Mouse (Mus musculus): ENCODE measurements at regions not wholly inside any gene's neighbourhood (a gene's known extent, or its start where the extent isn't known, plus 50 kb on each side); places are given as distances from the start of the nearest gene placed in this dataset.

DNA sequence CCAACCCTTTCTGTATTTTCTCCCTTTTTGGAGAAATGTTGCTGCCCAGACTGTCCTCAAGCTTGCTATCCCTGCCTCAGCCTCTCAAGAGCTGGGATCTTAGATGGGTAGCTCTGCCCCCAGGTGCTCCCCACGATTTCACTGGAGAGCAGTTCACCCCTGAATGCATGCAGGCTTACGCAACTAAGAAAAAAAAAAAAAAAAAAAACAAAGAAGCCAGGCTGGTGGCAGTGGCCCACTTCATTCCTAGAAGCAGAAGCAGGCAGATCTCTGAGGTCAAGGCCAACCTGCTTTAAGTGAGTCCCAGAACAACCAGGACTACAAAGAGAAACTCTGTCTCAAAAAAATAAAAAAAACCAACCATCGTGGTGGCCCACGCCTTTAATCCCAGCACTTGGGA lies 51.2 kb upstream of the Fbxo11 start:
- no peak for DNase-seq

DNA sequence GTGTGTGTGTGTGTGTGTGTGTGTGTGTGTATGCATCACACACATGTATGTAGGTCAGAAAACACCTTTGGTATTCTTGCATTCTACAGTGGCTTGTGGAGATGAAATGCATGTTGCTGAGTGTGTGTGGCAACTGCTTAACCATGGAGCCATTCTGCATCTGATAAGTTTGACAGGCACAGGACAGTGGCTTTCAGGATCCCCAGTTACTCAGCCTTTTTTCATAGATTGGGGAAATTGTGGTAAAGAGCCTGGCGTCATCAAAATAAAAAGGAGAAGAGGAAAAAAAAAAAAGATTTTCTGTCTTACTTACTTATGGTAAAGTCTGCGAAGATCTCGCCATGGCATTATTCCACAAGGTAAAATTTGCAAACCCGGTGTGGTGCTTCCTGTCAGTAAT lies 53.6 kb upstream of the Fbxo11 start:
- DNase-seq = no peak

DNA sequence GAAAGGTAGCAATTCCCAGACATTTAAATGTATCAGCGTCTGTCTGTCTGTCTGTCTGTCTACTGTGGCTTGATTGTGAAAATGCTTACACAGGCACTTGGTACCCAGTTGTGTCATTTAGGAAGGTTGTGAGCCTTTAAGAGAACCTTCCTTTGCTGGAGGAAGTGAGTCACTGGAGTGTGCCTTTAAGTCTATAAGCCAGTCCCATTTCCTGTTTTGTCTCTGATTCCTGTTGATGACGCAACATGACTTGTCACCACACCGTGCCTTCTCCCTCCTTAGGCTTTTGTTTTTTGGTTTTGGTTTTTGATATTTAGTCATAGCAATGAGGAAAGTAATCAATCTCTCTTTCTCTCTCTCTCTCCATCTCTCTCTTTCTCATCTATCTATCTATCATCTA lies 58.6 kb upstream of the Fbxo11 start:
- no peak for DNase-seq

DNA sequence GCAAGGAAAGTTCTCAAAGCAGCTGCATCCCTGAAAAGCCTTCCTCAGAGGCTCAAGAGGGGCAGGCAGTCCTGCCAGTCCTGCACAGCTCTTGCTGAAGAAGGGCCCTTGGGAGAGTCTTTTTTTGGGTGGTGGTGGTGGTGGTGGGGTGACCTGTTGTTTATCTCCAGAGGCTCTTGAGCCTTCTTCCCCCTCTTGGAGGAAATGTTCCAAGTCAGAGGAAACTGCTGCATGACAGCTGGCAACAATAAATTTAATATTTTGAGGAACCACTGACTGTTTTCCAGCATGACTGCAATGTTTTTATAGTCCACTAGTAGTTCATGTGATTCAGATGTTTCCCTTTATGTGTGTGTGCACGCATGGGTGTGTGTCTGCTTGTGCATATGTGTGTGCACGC lies 62.0 kb upstream of the Fbxo11 start:
- DNase-seq = no peak

DNA sequence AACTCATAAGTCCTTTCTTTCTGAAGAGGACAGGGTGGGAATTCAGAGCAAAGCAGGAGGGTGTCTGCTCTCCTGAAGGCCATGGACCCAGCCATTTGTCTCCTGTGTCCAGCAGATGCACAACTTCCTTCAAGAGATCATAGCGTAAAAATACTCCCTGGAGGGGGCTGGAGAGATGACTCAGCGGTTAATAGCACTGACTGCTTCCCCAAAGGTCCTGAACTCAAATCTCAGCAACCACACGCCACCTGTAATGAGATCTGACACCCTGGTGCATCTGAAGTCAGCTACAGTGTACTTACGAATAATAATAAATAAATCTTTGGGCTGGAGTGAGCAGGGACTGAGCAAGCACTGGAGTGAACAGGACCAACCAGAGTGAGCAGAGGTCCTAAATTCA lies 66.2 kb upstream of the Fbxo11 start:
- no peak for DNase-seq

DNA sequence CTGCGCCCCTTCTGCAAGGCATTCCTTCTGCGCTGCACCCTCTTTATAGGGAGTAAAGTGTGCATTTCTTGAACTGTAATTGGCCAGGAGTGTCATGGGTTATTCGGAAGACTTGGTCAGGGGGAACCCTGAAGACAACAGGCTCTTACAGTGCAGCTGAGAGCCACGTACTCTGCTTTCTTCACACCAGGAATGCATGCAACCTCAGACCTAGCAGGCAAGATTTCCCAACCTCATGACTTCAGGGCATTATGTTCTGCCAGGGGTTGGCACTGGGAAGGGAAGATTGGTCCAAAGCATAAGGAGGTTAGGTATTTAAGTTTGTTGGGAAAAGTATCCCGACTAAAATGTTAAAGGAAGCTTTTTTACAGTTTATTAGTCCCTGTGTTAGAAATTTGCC lies 66.9 kb upstream of the Fbxo11 start:
- DNase-seq = no peak

DNA sequence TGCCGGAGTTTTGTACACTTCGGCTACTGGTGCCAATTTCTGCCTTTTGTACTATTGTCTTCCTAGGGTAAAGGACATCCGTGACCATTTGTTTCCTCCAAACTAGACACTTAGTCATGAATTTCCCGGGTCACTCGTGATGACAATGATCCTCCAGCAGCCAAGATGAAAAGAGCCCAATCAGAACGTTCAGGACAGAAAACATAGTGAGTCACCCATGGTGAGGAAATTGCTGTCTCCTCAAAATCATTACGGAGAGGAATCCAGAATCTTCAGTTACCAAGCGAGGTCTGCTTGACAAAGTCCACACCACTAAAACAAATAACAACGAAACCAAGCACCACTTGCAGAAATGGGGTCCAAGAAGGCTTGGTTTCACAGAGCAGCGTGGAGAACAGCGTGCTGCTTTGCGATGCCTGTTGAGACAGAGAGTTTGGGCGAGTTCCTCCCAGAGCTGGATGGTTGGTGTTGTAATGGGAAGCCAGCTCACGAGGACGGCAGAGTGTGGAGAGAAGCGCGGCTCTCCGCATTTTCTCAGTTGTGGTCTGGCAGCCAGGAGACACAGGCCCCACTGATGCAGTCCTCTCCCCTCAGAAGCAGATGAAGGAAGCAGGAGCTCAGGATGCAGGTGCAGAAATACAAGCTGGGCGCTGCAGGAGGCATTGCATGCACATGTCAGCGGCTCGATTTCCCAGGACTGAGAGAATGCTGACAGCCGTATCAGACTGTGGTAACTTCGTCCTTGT lies 67.7 kb upstream of the Fbxo11 start:
- DNase-seq = no peak

DNA sequence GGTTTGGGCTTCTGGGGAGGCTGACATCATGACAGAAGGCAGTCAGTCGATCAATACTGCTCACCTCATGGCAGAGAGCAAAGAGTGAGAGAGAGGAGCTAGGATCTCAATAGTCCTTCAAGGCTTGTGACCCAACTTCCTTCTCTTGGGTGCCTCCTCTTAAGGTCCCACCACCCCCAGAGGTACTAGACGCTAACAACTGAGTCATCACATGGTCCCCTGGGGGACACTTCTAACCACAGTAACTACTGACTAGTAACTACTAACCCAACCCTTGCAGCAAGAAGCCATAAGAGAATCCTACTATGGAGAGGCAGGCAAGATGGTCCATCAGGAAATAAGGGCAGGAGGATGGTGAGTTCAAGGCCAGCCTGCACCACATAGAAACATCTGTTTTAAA lies 69.5 kb upstream of the Fbxo11 start:
- DNase-seq = no peak

DNA sequence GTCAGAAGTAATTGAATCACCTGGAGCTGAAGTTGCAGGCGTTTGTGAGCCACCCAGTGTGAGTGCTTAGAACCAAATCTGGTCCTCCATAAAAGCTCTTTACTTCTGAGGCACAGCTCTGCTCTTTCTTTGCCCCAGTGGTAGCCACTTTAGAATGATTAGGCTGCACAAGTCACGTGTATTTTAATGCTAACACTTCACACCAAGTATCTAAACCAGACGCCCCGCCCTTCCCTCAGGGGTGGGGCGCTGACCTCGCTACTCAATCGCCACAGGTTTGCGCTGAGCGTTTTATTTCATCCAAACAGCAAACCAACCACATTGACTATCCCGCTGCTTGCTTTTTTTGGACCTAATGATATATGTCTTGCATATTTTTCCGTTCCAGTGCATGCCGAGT lies 76.4 kb upstream of the Fbxo11 start:
- DNase-seq = no peak

DNA sequence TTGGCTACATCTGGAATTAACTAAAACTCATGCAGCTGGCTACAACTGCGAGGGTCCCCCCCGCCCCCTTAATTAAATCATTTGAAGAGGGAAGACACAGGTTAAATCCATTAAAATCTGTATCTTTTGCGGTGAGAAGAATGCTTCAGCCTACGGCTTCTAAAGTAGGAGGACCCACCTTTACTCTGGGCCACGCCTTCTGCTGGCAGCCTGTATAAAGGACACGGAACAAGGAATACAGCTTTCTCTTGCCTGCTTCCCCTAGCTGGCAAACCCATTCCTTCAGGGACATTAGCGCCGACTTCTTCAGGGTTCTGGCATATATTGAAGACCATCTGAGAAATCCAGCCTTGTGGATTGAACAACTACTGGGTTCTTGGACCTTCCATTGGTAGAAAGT lies 76.9 kb upstream of the Fbxo11 start:
- no peak for DNase-seq

DNA sequence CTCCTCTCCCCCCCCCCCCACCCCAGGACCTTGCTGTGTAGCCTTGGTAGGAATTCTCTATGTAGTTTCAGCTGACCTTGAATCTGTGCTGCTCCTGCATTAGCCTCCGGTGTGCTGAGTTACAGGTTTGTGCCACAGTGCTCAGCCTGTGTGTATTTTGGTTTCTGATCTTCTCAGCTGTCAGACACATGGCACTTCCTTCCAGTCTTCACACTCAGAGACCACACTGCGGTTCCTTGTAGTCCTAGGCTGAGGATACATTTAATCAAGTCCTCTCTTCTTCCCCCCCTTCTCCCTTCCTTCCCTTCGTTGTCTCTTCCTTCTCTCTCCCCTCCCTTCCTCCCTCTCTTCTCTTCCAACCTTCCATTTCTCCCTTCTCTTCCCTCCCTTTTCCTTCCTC lies 77.7 kb upstream of the Fbxo11 start:
- DNase-seq = no peak

DNA sequence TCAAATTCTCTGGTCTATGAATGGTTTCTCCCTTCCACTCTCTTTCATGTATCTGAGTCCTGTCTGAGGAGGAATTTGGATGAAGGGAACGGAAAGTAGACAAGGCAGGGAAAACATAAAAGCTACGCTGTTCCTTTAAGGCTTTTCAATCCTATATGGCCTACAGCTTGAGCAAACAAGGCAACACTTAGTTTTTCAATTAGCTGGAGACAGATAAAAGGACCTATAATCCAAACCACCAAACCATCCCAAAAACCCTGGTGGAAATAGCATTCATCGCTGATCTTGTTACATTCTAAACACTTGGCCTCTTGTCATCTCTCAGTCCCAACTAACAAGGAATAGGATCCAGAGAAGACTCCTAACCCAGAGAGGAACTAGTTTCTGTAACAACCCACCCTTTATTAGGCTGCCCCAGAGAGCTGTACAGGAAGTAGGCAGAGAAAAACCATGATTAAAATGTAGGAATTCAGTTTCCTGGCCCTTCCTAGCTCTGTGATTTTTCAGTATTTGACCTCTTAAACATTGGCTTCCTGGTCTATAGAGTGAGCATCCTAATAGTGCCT lies 78.4 kb upstream of the Fbxo11 start:
- no peak for DNase-seq

DNA sequence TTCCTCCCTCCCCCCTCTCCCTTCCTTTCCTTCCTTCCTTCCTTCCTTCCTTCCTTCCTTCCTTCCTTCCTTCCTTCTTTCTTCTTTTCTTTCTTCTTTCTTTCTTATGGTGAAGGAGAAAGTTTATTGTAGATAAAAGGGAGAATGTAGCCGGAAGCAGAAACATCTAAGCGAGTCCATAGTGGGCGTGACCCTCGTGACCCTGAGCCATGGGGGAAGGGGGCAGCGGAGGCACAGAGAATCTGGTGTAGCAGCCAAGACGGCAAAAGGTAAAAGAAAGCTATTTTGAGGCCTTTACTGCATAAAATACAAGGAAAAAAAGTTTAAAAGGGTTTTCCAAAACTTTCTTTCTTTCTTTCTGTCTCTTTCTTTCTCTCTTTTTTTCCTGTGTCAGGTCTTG lies 93.5 kb upstream of the Fbxo11 start:
- DNase-seq = no peak

DNA sequence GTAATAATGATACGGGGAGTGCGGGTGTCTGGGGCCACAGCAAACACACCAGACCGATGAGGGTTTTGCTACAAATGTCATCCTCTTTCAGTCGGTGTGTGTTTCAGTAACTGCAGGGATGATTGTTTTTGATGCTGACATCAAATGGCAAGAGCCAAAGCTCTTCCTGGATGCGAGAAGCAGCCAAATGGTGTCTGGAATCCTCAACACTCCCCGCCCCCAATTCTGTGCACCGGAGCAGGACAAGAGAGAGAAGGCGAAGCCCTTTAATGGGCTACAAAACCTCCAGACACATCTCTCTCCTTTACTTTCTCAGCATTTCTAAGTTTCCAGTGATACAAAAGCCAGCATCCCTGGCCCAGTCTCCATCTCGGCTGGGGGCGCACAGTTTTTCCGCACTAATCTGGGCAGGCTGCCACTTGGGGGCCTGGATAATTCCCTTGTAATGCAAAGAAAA lies 94.1 kb upstream of the Fbxo11 start:
- DNase-seq = no peak

DNA sequence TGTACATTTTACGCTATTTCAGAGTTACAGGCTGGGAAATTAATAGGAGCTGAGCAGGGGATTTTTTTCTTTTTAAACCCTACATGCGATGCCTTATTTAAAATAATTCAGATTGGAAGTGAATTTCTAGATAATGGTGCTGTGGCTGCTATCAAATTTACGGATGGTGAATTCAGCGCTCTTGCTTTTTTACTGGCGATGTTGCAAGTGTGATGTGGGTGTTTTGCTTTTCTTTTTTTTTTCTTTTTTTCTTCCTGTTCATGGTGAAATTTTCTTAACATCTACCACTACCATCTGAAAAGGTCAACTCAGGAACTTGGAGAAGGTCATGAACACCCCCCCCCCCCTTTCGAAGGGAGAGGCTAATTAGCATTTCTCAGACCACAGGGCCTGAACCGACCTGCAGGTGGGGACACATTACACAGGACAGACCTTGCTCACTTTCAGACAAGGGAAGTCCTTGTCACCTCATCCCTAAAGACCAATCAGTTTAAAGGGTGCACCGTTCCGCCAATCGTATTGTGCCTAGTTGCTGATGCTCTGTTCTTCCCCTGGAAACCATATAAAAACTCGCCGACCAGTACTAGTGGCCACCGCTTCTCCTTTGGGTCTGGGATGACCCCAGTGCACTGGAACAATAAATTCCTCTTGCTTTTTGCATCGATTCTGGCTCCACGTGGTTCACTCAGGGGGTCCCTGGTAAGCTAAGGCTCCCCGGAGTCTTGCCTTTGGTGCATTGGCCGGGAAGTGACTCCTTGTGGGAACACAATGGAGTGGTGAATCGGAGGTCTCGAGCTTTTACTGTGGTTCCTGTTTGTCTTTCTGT lies 95.0 kb upstream of the Fbxo11 start:
- no peak for DNase-seq

DNA sequence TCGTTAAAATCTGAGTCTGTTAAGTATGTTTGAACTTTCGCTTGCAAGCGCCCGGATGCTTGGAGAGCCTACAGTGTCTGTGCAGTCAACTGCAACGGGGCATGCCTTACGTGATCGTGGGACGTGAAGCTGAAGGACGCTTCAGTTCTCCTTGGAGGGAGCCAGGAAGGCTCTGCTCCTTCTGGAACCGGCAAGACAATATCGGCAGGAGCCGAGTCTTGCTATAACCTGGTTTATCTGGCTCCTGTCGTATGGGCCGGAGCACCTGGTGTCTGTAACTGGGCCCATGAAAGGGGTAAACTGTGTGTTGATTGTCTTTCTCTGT lies 95.5 kb upstream of the Fbxo11 start:
- DNase-seq = no peak

DNA sequence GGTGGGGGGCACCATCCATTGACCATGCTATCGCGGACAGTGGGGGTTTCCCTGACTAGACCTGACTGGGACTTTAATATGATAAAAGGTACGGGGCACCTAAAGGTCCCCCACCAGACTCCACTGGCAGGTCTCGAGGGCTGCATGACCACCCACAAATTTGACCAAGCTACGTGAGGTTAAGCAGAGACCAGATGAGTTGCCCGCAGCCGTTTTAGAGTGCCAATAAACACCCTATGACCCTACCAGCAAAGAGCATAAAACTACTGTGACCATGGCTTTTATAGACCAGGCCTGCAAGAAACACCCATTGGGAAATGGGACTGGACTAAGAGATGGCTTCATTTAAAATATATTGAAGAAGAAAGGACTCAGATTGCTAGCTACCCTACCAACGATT lies 96.7 kb upstream of the Fbxo11 start:
- no peak for DNase-seq

DNA sequence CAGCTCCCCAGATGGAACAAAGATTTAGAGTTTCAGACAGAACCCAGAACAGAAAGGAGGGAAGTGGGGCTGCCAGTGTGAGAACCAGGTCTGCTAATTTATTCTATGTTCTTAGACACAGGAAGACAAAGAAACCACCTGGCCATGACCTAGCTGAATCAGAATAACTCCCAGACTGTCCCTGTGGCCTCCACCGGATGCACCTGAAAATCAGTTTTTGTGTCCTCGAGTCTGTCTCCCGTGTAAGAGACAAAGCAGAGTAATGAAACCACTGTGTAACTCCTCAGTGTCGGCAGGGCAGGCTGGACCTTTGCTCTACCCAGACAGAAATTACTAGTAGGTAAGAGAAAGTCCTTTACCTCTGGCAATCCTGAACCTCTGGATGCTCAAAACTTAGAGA lies 99.7 kb upstream of the Fbxo11 start:
- no peak for DNase-seq

DNA sequence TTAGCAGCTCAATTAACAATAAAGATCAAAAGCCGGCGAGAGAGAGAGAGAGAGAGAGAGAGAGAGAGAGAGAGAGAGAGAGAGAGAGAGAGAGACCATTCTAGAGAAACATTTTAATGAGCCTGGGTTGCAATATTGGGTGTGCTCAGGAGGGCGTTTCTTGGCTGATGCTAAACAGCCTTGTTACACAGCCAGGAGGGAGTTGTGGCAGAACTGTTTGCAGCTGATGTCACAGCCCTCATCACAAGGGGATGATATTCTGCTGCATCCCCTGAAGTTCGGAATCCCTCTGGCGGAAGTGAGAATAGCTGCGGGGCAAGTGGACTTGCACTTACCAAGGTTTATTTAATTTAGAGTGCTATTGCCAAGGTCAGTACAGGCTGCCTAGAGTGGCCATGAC lies 100.7 kb upstream of the Fbxo11 start:
- no peak for DNase-seq

DNA sequence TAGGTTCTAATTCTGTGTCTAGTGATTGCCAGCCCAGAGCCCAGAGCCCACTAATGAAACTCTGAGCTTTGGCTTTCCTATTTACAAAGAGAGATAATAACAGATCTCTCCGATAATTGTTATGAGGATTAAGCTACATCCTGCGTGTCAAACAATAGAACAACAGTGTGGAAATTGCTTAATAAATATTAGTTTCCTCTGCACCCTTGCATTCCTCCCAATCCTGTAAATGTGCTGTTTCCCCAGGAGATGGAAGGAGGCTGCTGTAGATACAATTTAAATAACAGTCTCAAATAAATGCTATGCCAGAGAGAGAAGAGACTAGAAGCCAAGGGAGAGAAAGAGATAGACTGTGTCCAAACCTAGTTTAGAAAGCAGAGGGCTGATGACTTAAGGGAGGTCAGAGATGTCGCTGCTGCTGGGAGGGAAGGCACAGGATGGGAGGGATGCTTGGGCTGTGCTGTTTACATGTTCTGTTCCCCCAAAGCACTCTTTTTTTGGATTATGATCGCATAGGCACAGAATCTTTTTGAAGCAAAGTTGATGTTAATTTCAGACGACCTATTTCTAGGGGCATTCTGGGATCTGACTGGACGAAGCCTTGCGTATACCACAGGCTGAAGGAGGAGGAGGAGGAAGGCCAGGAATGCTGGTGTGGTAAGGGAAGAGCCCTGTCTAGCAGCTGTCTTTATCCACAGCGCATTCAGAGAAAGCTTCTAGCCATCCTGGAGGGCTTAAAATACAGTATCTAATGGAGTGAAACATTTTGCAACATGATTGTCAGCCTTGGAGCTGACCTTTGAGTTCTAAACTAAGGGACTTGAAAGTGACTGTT lies 103.4 kb upstream of the Fbxo11 start:
- DNase-seq = no peak

DNA sequence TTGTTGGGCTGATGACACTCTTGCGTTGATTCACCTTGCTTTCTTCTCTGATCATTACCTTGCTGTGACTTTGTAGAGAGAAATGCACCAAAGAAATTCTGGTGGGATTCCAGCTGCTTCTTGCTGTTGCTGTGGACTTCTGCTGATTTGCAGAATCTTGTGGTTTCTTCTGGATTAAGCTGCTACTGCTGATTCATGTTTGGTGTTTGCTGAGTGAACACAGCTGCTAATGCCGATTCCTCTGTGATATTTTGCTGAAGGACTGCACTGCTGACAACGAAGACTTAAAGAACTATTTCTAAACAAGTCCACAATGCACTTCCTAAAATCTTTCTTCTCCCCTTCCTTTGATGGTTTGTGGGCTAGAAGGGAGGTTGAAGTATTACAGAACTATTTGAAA lies 106.5 kb upstream of the Fbxo11 start:
- DNase-seq = no peak

DNA sequence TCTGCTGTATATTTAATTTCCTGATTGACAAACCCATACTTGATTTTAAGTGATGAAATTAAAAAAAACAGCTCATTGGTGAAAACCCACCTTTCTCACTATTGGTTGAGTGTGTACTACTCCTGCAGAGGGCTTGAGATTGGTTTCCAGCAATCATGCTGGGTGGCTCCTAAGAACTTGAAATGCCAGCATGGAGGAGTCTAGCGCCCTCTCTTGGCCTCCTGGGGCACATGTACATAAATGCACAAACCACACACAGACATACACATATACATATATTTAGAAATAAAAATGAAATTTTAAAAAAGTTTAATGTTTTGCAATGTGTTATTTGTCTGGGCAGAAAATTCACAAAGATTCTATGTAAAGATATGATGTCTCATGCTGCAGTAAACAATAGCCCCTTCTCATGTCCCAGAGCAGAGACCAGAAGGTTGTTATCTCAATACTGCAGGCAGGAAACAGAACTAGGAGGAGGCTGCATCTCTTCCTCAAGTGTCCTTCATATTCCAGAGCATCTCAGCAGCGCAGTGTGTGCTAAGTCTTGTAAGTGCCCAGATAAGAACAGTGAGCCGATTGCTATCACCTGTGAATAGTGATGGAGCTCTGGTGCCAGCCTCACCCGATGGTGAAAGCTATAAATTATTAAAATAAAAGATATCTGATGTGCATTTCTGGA lies 108.4 kb upstream of the Fbxo11 start:
- no peak for DNase-seq

DNA sequence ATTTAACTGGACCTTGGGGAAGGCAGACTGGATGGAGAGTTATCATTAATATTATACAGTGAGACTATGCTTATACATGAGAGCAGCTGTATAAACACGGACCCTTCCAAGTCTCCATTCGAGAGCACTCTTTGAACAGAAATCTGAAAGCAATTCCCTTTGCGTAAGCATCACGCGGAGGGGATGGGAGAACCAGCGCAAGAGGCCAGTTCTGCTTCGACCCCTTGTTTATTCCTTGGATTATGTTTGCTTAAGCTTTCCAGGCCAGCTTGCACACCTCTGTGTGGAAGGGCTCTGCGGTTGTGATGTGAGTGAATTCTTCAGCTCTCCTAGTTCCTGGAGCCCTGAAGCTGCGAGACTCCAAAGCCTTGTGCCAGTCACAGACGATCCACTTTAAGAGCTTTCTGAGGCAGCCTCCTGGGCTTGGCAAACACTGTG lies 109.2 kb upstream of the Fbxo11 start:
- no peak for DNase-seq
